Mouse (Mus musculus): ENCODE measurements around the gene Sntg2.

Gene Sntg2

DNA sequence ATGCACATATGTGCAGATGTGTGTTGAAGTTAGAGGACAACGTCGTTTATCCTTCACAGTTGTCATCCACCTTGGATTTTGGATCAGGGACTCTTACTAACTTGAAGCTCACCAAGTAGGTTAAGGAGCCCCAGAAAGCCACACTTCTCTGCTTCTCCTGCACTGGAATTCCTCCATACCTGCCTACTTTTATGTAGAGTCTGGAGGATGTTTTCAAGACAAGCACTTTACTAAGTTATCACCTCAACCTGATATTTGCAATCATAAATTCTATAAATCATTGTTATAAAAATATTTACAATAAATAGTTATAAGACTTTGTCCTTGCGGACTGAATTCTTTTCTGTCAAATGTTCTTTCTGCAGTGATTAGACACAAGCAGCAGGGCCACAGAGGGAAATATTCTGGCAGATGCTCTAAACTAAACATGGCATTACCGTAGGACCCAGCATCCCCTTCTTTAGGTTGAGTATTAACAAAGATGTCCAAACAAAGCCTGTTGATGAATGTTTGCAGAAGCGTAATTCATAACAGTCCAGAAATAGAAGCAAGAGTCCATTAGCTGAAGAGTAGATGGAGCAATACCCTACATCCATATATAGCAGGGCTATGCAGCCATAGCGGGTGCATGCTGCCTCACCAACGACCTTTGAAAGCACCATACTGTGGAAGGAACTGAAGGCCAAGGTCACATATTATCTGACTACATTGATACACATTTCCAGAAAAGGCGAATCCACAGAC lies 100.8 kb downstream of the Sntg2 start:
- no peak for DNase-seq

DNA sequence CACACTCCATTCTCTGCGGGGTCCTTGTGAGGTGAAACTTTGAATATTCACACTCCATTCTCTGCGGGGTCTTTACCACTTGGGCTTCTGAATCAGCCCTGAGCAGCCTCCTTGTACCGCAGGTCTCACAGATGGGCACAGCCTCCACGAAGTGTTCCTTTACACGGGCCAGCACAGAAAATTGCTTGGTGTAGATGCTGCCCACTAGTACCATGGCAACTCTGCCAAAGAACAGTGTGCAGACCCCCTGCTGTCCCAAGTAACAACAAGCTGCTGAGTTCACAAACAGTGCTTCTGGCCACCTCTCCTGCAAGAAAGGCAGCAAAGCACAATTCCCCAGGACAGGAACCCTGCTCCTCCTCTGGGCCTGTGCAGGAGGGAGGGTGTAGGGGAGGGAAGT lies 109.0 kb downstream of the Sntg2 start:
- DNase-seq, result no peak

DNA sequence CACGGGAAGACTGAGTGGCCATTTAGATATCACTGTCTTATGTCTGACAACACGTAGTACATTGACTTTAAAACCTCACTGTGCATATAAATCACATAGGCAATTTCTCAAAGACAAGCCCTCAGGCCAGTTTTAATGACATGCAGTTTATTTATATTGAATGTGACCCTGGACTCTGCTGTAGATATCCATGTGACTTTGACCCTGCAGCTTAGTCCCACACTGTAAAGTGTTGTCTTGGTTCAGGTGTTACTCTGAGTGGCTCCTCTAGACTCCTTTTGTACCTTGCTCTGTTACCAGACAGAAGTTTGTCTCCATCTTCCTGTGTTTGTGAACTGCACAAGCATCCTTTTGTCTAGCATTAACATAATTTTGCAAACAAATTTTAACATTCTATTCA lies 112.0 kb downstream of the Sntg2 start:
- DNase-seq, result no peak

DNA sequence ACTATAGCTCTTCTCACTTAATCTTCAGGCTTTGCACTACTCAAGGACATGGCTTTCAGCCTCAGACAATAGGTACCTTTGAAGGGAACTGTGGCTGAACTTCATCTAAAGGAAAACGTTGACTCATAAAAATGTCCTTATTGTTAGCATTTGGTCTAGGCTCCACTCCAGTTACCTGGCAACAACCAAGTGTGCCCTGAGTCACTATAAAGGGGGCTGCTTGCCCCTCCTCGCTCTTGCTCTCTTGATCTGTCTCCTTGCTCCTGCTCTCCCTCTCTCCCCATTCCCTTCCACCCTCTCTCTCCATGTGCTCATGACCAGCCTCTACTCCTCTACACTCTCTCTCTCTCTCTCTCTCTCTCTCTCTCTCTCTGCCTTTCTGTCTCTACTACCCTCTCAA lies 114.5 kb downstream of the Sntg2 start:
- no peak for DNase-seq

DNA sequence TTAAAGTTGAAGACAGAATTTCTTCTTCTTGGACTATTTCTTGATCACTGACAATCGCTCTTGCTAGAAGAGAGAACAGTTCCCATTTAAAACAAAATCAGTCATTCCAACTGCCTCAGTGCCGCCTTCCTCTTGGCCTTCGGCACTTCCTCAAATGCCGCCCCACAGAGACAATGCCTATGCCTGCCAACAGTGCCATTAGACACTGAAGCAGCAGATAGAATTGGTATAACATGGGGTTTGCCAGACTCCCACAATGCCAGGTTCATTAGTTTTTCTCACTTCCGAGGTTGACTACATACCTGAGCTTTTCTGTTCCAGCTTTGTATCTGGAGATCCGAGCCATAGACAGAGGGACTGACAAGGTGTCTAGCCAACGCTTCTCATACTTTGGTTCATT lies 115.5 kb downstream of the Sntg2 start:
- no peak for DNase-seq

DNA sequence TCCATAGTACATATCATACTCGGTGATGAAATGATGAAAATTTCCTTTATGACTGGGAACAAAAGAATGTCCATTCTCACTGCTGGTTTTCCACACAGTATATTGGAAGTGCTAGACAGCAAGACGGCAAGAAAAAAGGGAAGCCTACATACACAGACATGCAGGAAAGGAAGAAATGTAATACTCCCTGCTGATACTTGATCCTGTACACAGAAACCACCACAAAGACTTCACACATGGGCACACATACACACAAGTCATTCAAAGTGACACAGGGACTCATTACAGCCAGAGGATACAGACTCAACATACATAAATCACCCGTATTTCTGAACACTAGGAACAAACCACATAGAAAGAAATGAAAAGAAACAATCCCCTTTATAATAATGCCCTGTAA lies 117.0 kb downstream of the Sntg2 start:
- no peak for DNase-seq

DNA sequence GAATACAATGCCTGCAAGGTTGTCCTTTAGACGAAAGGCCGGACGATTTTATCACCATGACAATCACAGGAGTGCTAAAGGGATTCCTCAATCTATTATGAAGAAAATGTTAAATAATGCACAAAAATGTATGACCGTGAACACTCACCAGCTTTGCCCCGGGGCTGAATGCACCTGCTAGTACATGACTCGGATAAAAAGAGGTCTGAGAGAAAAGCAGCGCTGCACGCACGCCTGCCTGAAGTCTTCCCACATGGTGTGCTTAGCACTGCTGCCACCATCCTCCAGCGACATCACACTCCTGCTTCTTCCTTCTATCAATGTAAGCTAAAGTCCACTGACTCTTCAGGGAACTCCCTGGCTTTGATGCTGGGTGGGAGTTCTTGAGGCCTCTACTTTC lies 118.6 kb downstream of the Sntg2 start:
- DNase-seq, result no peak

DNA sequence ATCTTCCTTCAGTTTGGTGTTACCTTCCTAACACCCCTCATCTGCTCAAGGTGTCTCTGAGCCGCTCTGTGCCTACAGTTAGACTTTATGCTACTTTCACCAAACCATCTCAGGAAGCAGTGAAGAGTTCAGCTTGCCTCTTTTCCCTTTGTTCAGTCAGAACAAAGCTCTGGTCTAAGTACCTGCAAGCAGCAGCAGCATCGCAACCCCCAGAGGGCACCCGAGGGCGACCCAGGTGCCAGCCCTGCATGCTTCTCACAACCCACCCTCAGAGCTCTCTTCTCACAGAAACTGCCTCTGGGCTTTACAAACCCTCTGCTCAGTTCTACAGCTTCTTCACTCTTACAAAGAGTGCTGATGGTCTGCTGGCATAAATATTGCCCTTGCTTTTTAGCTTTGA lies 120.8 kb downstream of the Sntg2 start:
- DNase-seq, result no peak

DNA sequence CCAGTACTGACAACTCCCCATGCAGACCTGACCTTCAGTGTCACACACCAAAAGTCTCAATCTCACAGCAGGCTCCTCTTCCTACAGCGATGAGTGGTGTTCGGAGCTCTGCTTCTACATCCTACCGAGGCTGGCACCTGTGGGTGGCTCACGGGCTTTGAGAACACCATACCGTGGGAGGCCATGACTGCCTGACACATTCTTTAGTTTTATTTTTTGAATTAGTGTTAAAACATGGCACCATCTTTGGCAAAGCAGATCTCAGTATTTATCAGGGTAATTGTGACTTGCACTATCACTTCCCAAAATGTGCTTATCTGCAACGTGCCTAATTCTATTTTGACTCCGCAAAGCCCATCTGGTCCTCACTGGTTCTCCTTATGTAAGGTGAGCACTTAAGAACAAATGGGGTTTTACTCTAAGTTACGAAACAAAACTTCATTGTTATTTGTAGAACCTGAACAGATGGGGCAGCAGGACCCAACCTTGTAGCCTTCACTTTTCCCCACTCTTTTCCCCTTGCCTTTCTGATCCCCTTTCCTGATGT lies 121.8 kb downstream of the Sntg2 start:
- no peak for DNase-seq

DNA sequence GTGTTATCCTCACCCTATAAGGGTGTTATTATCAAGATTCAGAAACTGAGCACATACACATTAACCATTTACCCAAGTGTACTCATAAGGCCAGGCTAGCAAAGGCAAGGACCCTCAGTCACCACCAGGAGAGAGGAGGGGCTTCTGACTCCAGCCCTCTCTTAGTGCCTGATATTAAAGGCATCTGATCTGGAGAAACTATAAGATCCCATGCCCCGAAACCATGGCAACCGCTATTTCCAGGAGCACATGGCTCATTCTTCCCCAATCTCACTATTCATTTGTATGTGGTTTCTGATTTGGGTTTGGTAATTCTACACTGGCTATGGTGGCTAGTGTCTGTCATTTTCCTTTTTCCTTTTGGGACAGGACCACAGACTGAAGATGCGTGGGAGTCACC lies 124.1 kb downstream of the Sntg2 start:
- no peak for DNase-seq

DNA sequence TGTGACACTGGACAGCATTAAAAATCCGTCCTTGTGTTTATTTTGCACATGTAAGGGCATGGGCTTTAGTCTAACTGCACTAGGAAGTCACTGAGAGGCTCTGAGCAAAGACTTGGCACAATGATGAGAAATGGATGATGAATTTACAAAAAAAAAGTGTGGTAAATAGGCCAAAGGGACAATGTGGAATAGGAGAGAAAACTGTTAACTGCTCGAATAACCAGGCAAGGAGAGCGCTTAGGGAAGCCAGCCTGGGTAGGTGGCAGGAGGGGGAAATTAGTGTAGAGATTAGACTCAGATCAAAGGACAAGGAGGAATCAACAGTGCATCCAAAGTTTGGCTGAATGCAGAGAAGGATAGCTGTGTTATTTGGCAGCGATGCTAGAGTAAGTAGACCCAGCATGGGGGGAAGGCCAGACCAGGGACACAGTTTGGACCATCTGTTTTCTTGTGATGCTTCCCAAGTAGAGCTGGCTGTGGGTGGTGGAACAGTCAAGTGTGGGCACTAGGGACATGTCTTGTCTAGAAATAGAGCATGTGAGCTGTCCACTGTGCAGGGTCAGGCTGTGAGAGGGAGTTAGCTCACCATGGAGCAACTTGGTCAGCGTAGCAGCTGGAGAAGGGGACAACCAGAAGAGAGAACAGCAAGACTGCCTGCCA lies 126.8 kb downstream of the Sntg2 start:
- no peak for DNase-seq

DNA sequence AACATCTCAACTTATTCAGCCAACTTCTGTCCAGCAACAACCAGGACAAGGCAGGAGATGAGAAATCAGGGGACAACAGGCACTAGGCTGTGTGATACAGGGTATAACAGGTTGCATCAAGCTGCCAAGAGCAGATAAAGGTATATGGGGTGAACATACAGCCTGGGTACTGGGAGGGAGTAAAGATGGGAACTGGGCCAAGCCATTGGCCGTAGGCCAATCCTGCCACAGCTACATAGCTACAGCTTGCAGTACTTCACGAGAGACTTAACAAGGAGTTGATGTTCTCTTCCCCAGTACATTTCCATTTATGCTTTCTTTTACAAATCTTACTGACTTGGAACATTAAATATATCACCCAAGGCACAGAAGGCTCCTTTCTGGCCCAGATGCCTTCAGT lies 129.0 kb downstream of the Sntg2 start:
- DNase-seq, result no peak

DNA sequence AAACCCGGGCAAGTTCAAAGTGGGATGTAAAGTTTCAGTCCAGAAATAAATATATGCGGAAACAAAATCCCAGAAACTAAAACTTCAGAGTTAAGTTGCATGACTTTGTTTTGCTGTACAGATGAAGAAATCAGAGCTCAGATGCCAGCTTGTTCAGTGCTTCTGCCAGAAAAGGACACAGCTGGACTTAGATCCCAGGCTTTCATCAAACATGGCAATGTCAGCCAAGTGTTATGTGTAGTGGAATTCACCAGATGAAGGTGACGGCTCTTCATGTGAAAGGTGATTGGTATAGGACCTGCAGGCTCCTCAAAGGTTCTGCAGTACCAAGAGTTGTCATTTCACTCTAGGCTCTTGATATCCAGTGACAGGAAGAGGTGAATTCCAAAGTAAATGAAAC lies 132.3 kb downstream of the Sntg2 start:
- DNase-seq, result no peak

DNA sequence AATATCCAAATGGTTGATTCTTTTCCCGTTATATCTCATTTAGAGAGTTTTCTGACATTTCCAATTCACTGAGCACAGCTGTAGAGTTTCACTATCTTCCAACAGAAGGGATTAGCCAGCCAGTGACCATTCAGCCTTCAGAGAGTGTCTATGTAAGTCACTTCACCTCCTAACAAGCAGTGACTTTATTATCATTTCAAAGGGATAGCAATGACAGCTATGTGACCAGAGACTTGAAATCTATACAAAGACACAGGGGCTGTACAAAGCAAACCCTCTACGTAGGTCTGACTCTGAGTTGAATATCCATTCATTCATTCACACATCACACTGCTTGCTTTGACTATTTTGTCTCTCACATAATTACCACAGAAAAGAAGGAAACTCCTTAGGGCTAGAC lies 138.2 kb downstream of the Sntg2 start:
- DNase-seq, result no peak

DNA sequence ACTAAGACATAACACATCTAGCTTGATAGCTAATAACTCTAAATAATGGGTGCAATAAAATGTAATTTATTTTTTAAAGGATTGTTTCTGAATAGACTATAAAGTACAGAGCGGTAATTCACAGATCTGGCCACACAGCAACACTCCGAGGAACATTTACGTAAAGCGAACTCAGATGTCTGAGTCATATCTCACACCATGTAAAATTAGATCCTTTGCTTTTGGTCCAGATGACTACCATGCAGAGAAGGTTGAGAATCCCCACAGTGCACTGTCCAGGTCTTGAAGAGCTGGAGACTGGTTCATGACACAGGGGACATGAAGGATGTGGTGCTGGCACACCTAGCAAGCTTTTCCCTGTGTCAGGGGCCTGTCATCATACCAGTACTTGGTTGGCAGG lies 145.2 kb downstream of the Sntg2 start:
- DNase-seq, result no peak

DNA sequence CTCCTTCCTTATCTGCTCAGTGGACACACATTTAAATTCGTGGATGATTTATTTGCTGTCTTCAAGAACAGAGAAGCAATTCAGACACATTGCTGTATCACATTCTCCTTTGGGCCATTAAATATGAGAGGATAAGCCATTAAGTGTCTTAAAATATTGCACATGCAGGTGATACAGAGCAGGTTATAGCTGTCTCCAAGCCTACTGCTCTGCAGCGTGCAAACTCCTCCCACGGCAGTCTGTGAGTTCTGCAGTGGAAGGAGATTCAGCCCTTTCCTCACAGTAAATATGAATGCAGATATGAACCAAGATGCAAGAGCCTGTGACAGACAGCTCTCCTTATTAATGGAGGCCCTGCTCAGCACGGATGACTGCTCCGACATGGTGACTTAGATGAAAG lies 146.9 kb downstream of the Sntg2 start:
- no peak for DNase-seq

DNA sequence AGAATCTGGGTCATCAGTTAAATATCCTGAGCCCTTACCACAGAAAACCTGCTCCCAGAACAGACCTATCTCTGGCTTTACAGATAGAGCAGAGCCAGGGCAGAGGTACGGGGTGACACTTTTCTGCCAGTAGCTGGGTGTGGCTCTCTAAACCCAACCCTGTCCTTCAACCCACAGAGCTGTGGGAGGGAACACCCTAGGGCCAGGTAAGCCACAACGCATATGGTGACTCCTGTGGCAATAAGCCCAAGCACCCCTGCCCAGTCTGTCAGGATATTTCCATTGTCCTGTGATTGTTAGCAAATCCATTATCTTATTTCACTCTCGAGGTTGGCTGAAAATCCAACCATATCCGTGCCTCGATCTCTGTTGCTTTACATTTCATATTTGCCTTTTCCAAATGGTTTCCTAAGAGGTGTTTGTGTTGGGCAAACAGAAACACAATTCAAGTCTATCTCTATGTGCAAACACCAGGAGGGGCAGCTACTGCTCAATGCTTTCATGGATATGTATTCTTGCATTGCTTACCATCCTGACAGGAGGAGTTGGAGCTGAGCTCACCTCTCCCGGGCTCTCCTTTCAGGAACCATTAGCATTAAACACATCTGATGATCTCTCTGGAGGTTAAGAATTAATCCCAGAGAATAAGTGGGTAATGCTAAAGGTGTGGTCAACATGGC lies 156.3 kb downstream of the Sntg2 start:
- no peak for DNase-seq

DNA sequence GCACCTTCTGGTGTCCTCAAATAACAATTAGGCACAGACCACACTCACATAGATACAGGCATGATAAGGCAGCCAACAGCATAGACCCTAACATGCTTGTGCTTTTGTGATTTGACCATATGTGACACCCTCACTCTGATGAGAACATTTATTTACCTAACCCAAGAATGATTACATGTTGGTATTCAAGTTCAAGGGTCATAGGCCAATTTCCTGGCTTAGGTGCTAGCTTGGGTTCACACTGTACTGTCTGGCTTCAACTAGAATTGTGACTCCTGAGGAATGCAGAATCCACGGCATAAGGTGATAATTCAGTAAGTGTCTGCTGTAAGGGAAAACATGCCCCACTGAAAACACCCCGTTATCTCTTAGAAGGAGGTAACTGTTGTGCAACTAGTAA lies 158.4 kb downstream of the Sntg2 start:
- no peak for DNase-seq

DNA sequence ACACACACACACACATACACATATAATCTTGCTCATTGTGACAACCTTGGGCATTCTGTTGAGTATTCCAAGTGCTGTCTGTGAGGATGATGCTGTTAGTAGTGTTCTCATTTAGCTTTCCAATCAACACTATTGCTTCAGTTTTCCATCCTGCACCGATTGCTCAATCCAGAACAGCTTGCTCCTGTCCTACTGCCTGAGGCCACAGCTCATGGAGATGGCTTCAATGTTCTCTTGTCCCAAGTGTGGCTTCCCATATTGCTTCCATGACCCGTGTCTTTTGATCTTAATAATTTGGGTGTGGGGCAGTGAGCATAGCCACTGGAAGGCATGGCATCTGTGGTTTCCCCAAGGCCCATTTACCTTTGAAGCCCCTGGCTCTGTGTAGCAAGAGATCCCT lies 162.8 kb downstream of the Sntg2 start:
- no peak for DNase-seq

DNA sequence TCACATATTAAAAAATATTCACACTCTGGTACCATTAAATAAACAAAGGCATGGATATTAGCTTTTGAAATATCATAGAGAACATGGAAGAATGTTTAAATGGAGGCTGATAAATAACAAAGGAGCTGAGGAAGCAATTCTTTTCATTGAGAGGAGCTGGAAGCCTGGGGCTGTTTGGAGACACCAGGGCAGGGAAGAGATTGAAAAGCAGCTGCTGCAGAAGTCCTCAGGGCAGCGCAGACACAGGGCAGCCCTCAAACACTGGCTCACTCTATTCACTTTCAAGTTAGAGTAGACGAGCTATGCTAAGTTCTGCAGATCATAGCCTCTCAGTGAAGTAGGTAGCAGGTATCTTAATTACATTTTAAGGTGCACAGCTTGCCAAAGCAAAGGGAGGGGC lies 164.6 kb downstream of the Sntg2 start:
- no peak for DNase-seq

DNA sequence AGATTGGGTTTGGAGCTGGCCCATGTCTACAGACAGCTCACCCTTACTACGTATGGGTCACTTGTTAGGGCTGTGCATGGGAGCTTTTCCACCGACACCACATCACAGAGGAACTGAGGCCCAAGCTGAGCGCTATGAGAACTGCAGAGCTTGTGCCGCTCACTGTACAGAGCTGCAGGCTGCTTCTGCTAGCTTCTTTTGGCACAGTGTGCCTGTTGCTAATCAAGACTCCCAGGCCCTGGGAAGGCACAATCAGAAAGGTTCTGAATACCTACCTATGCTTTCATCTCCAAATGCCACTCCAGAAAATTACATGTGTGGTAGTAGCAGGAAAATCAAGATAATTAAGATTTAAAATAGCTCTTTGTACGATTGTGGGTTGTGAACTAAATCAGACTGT lies 165.1 kb downstream of the Sntg2 start:
- no peak for DNase-seq

DNA sequence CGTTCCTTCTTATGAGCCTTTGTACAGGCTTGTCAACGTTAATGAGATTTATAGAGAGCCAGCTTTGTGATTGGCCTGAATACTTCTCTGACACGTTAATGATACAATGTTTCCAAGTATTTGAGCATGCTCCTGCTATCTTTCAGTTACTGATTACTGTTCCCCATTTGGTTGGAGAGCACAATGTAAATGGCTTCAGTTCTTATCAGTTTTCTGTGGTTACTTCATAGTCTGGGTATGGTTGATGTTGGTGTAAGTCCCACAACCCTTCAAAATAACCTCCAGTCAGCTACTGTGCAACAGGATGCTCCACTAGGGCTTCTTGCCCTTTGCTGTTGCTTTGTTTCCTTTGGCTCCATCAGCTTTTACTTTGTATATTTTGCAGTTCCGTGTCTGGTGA lies 168.7 kb downstream of the Sntg2 start:
- DNase-seq, result no peak

DNA sequence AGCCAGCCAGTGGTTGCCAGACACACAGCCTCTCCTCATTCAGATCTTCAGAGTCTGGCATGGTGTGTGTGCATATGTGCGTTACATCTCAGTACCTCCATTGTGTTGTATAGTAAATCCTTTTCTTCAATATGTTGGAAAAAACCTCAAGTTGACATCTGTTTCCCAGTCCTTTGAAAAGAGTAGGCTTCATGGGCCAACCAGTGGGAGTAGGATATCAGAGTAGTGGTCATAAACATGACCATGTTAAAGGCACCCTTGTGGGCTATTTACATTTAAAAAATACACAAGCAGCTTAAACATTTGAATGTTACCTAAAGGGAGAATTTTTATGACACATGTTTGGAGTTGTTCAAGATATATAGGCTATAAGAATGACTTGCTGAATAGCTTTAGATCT lies 170.4 kb downstream of the Sntg2 start:
- DNase-seq, result no peak

DNA sequence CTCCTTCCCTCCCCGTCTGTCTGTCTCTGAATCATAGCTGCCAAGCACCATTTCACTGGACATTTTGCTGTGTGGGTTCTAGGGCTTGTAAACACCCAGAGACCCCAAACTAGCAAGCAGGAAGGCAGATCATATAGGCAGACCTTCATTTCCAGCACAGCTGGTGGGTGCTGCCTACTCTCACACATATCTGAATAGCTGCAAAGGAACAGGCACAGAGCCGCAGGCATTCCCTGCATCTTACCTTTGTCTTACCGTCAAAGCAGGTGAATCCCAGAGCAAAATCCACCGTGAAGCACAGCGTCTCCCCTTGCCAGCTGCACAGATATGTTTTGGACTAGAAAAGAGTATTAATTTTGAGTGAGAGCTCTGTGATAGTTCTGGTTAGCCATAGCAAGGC lies 172.1 kb downstream of the Sntg2 start:
- DNase-seq, result no peak

Measured in thymus, postnatal 14 days (tissue).